Mouse (Mus musculus) bone marrow macrophage, adult 2 months (primary cell): ENCODE data around the gene Cd48.

Source experiments
- CTCF ChIP-seq: IDR thresholded peaks from 2 replicates; pipeline ENCODE4 v1.5.1; 2012; ENCODE audit warnings: low read depth, mild to moderate bottlenecking, low read length, moderate library complexity
- POLR2A ChIP-seq: IDR thresholded peaks from 2 replicates; pipeline ENCODE4 v1.6.1; 2012; ENCODE audit warnings: mild to moderate bottlenecking, low read depth, low read length, borderline replicate concordance

GRCm38 (mm10) chr1:171658561-171658991, 23.2 kb upstream of the Cd48 start:
- TF ChIP-seq POLR2A (no peak), CTCF (no peak)
